Mouse (Mus musculus): ENCODE measurements at regions not wholly inside any gene's neighbourhood (a gene's known extent, or its start where the extent isn't known, plus 50 kb on each side); places are given as distances from the start of the nearest gene placed in this dataset.
"Not testable (repeated sequence)": the region's sequence is repeated elsewhere in the genome, so short reads cannot be mapped to it uniquely, and the experiment has no call there.

GRCm38 (mm10) chr2:166454160-166454888 lies 259.3 kb downstream of the Prex1 start:
- TF ChIP-seq CTCF, EP300 (IDR thresholded peaks at IDR 0.05; ENCODE audit: low read depth): not testable (repeated sequence)

Measured in liver, postnatal 0 days (tissue).